Mouse (Mus musculus) T-helper 2 cell (primary cell): Measurements from ENCODE around the gene Olfr1310.
"Not testable (repeated sequence)": the region's sequence is repeated elsewhere in the genome, so short reads cannot be mapped to it uniquely, and the experiment has no call there.

Experiments
- in situ Hi-C: fragments of 300-600 bp; cut with MboI, MseI; formaldehyde crosslinking; loops from one replicate; pipeline ENCODE4 v1.15.1; 2025; ENCODE audit warnings: high pct_unique_total_duplicates

Gene Olfr1310

DNA sequence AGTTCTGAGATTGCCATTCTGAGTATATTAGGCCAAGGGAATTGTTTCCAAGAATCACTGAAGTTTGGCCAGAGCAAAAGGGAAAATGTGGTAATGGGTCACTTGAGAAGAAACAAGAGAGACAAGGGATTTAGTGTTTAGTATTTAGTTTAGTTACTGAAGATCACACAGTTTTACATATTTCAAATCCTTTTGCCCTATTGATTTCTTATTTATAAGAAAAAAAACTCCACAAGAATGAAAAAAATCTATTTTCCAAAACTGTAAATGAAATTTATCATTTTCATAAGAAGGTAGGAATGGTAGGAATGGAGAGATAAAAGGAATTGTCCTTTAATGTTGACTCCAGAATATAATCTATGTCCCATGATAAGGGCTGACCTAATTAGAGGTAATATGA lies at the start of gene Olfr1310:
TSS of gene Olfr1310 (minus strand) at position 101 of the 400 bp plus-strand sequence.
- in situ Hi-C loops, result no loop called here

DNA sequence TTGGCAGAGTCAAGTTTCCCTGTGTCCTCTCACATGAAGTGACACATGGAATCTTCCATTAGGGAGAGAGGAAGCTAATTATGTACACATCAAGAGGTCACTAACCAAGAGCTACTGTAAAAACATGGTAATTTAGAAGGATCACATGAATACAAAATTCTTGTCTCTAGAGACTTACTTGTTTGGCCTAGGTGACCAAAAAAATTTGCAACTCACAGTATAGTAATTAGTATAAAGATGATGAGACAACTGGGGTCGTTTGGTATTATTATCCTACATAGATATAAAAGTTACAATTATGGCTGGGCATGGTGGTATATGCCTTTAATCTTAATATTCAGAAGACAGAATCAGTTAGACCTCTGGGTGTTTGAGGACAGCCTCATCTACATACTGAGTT lies 37.6 kb upstream of the Olfr1310 start, which contains the start of gene Olfr1312:
TSS of gene Olfr1312 (minus strand) at position 101 of the 400 bp plus-strand sequence.
- in situ Hi-C loops, result no loop called here

DNA sequence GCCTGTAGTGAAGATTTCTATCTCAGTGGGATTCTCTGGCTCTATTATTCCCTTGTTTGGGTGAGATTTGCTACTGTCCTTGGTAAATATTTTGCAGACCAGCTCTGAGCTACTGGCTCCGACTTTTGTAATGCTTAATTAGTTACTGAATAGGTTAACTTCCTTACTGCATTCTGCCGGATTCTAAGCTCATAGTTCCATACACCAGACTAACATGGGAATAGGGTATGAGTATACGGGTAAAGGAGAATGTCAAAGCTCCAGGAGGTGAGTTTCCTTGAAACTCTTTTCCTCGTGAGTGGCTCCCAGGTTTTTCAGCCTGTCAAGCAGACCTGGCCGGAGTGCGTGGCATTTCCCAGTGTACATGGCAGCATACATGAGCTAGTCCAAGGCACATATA lies 14.5 kb upstream of the Olfr1310 start:
- in situ Hi-C loops, result not testable (repeated sequence)

DNA sequence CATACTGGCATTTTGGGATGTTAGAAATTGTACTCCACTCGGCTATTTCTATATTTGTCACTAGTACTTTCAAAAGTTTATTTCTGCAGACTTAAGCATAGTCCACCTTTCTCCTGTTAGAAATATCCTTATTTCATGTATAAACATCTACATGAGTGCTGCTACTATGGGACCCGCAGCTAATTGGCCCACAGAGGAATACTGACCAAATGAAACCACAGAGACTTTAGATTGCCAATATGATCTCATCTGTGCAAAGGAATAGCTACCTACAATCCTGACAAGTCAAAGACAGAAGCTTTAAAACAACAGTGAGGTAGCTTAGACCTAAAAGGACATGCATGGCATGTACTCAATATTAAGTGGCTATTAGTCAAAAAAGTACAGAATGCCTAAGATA lies 11.8 kb upstream of the Olfr1310 start, which contains the start of gene Olfr1311:
TSS of gene Olfr1311 (minus strand) at position 101 of the 400 bp plus-strand sequence.
- in situ Hi-C loops, result no loop called here

DNA sequence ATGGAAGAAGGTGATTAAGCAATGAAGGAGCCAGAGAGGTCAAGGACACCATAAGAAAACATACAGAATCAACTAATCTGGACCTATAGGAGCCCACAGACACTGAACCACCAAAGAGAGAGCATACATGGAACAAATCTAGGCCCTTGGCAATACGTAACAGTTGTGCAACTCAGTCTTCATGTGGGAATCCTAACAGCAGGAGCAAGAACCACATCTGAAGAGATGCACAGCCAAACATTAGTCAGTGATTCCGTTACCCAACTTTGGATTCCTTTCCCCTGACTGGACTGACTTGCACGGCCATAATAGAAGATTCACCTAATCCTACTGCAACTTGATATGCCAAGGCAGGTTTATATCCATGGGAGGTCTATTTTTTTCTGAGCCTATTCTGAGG lies 2.4 kb upstream of the Olfr1310 start:
- in situ Hi-C loops, result no loop called here

DNA sequence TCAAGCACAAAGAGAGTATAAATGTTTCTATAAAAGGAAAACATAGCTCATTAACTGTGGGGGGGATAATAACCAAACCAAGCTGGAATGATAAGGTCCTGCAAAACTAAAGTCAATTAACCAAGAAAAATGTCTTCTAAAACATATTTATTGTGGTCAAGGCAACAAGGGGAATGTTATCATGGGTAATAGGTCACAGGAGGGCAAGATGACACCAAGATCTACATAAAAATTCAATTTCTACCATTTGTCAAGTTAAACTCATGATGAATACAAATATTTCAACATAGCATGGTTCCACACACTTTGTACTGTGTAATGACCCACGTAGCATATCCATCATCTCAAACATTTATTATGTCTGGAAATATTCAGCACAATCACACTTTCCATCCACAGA lies 22.3 kb downstream of the Olfr1310 start, which contains the start of gene Olfr1309:
TSS of gene Olfr1309 (minus strand) at position 101 of the 400 bp plus-strand sequence.
- in situ Hi-C loops, result loop anchor here (10.0 kb wide), 1 partner anchor 445 kb away; no protein-coding TSS in a partner anchor

DNA sequence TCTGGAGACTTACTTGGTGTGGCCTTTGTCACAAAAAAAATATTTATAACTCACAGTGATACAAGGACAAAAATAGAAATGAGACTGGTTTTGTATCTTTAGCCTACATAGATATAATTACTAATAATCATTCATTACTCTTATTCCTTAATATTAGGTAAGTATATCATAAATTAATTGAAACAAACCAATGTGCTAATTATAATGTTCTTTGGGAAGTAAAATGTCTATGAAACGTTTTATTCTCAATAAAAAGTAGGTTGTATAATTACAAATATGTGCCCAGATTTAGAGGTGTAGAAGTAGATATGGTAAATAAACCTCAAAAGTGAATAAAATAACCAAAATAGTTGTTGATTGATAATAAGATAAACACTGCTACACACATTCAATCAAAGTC lies 47.7 kb downstream of the Olfr1310 start, which contains the start of gene Olfr1308:
TSS of gene Olfr1308 (minus strand) at position 101 of the 400 bp plus-strand sequence.
- in situ Hi-C loops, result no loop called here
